15 mouse cellular contexts compared by ENCODE assay signal in genomic region chr13:110568482-110569179, GRCm38 (mm10).
DNase-seq lines count a peak whose midpoint lies in the region; ATAC-seq and TF ChIP-seq lines count a peak whose summit lies in the region.
"Had no signal": no experiment of that assay in that cellular context is flagged by ENCODE, and none has a peak within 500 bp of the region (broad histone marks: within the 10 kb centered on the region; RNA-seq: fewer than 3 reads in every experiment).

No protein-coding gene starts in this region.

- no peaks in the 10 kb centered on the region for H3K4me1 ChIP-seq in liver, embryonic 15.5 days (replicated peaks)
- H3K4me1 ChIP-seq in liver, embryonic 12.5 days, result peaks cover 7% of the 10 kb centered on the region
- H3K4me1 ChIP-seq in CH12.LX (ENCODE audit: control insufficient read depth in 1 of 2, insufficient read depth in 2 of 2), result peaks cover 2 to 20% of the 10 kb centered on the region in 2 experiments; a peak in 3 of 4 replicates
- H3K4me1 ChIP-seq in forebrain, embryonic 14.5 days (ENCODE audit: control insufficient read depth, insufficient read depth, low read length), result no peaks in the 10 kb centered on the region
- H3K4me1 ChIP-seq: lung, embryonic 15.5 days had no signal

- no peaks in the 10 kb centered on the region for H3K36me3 ChIP-seq in liver, embryonic 15.5 days (replicated peaks)
- H3K36me3 ChIP-seq in liver, embryonic 12.5 days, result no peaks in the 10 kb centered on the region
- no peaks in the 10 kb centered on the region for H3K36me3 ChIP-seq in CH12.LX (replicated peaks in 1 of 2; ENCODE audit: control insufficient read depth in 1 of 2, insufficient read depth in 1 of 2, low read length in 1 of 2)
- H3K36me3 ChIP-seq in forebrain, embryonic 14.5 days (ENCODE audit: control insufficient read depth, insufficient read depth, low read length), result no peaks in the 10 kb centered on the region
- H3K36me3 ChIP-seq: lung, embryonic 15.5 days had no signal

- no peak for TF ChIP-seq POLR2A in CH12.LX (IDR thresholded peaks at IDR 0.05; ENCODE audit: low read depth, low read length)

- dilution Hi-C loops in CH12.LX (cut with MboI; ENCODE audit: extremely low pct_ligation_motif_present, extremely low pct_unique_long_range_greater_than_20kb, low sequenced_read_pairs), result no loop called here

- 31% methylated on average over 8 of the region's 8 CpGs for WGBS in liver, embryonic 15.5 days (ENCODE audit: insufficient replicate concordance)
- WGBS in liver, embryonic 12.5 days (ENCODE audit: insufficient replicate concordance), result 41% methylated on average over 8 of the region's 8 CpGs
- 90% methylated on average over 8 of the region's 8 CpGs for WGBS in forebrain, embryonic 14.5 days

- no peak overlapping the region for H3K27ac ChIP-seq in liver, embryonic 15.5 days (replicated peaks)
- H3K27ac ChIP-seq in liver, embryonic 12.5 days, result no peak overlapping the region
- H3K27ac ChIP-seq in CH12.LX (ENCODE audit: insufficient read depth, low read depth), result 0 out of 2 replicates have a peak overlapping the region, but pooled peaks have one; percentile 28
- no peak overlapping the region for H3K27ac ChIP-seq in forebrain, embryonic 14.5 days (ENCODE audit: low read depth, low read length)
- H3K27ac ChIP-seq: lung, embryonic 15.5 days had no signal

- H3K9me3 ChIP-seq in liver, embryonic 15.5 days (replicated peaks), result no peaks in the 10 kb centered on the region
- H3K9me3 ChIP-seq in liver, embryonic 12.5 days (replicated peaks), result no peaks in the 10 kb centered on the region
- no peaks in the 10 kb centered on the region for H3K9me3 ChIP-seq in CH12.LX (replicated peaks; ENCODE audit: low read length)
- no peaks in the 10 kb centered on the region for H3K9me3 ChIP-seq in forebrain, embryonic 14.5 days (replicated peaks; ENCODE audit: control insufficient read depth, low read length)
- H3K9me3 ChIP-seq: lung, embryonic 15.5 days had no signal

- no peaks in the 10 kb centered on the region for H3K79me2 ChIP-seq in CH12.LX (replicated peaks; ENCODE audit: control insufficient read depth, extremely low read depth, insufficient read depth, poor library complexity, severe bottlenecking)

- DNase-seq in CH12.LX (ENCODE audit: extremely low read depth), result peak; percentile 37
- DNase-seq in c-Kit-positive CD71-negative TER-119-negative erythroid progenitor cells, embryonic 14.5 days (ENCODE audit: low read depth), result peak; percentile 33
- DNase-seq in Muller cell, postnatal 12 days (ENCODE audit: inconsistent ontology term), result no peak
- no peak for DNase-seq in forebrain, embryonic 14.5 days (ENCODE audit: low spot score)
- DNase-seq: cerebellum, adult 8-10 months; heart, postnatal 4 days; kidney, postnatal 10 days; left cerebral cortex, postnatal 4 days had no signal

- in situ Hi-C loops in CH12.LX (cut with MboI; ENCODE audit: low pct_ligation_motif_present, low pct_unique_long_range_greater_than_20kb, low sequenced_read_pairs), result loop anchor here (25.0 kb wide), 1 partner anchor 394 kb away; no protein-coding TSS in a partner anchor

- TF ChIP-seq EP300 in CH12.LX (IDR thresholded peaks at IDR 0.05; ENCODE audit: low read length), result no peak

- H3K4me2 ChIP-seq in liver, embryonic 15.5 days, result no peak overlapping the region
- no peak overlapping the region for H3K4me2 ChIP-seq in liver, embryonic 12.5 days
- peak overlapping the region; percentile 83 for H3K4me2 ChIP-seq in CH12.LX (ENCODE audit: insufficient read depth, low read depth, poor library complexity, severe bottlenecking)
- H3K4me2 ChIP-seq in forebrain, embryonic 14.5 days (ENCODE audit: low read length), result no peak overlapping the region
- H3K4me2 ChIP-seq: lung, embryonic 15.5 days had no signal

- ATAC-seq in liver, embryonic 15.5 days (ENCODE audit: insufficient read depth), result peak; percentile 31; the same call in 1 of the 2 replicates
- ATAC-seq in liver, embryonic 12.5 days, result no peak
- peak; percentile 82 for ATAC-seq in megakaryocyte, adult 5-6 weeks (ENCODE audit: poor library complexity, severe bottlenecking)
- no peak for ATAC-seq in forebrain, embryonic 14.5 days
- ATAC-seq: intestine, embryonic 16.5 days; Patski had no signal

- no peak for TF ChIP-seq RAD21 in CH12.LX (IDR thresholded peaks at IDR 0.05; ENCODE audit: low read depth, low read length)

- TF ChIP-seq CTCF in CH12.LX (conservative IDR thresholded peaks at IDR 0.05 in 1 of 2, IDR thresholded peaks at IDR 0.05 in 1 of 2; ENCODE audit: low read depth in 2 of 2, low read length in 2 of 2), result no peak

- H3K27me3 ChIP-seq in liver, embryonic 15.5 days, result no peaks in the 10 kb centered on the region
- no peaks in the 10 kb centered on the region for H3K27me3 ChIP-seq in liver, embryonic 12.5 days (replicated peaks)
- no peaks in the 10 kb centered on the region for H3K27me3 ChIP-seq in CH12.LX (replicated peaks)
- no peaks in the 10 kb centered on the region for H3K27me3 ChIP-seq in forebrain, embryonic 14.5 days (replicated peaks; ENCODE audit: control insufficient read depth, insufficient read depth, low read length)
- H3K27me3 ChIP-seq: lung, embryonic 15.5 days; Patski had no signal

- no peak overlapping the region for H3K9ac ChIP-seq in liver, embryonic 15.5 days
- H3K9ac ChIP-seq in liver, embryonic 12.5 days, result no peak overlapping the region
- no peak overlapping the region for H3K9ac ChIP-seq in CH12.LX (ENCODE audit: insufficient read depth, low read depth)
- no peak overlapping the region for H3K9ac ChIP-seq in forebrain, embryonic 14.5 days (ENCODE audit: low read length)
- H3K9ac ChIP-seq: lung, embryonic 15.5 days had no signal

- H3K4me3 ChIP-seq in liver, embryonic 15.5 days (replicated peaks), result no peak overlapping the region
- no peak overlapping the region for H3K4me3 ChIP-seq in liver, embryonic 12.5 days
- no peak overlapping the region for H3K4me3 ChIP-seq in CH12.LX (replicated peaks in 1 of 3; ENCODE audit: low read depth in 2 of 3, low read length in 2 of 3, poor library complexity in 1 of 3)
- H3K4me3 ChIP-seq in forebrain, embryonic 14.5 days (ENCODE audit: low read depth, low read length), result no peak overlapping the region
- H3K4me3 ChIP-seq: erythroblast, embryonic 14.5 days; lung, embryonic 15.5 days had no signal

TF ChIP-seq in CH12.LX, 34 proteins besides CTCF, POLR2A, EP300 and RAD21:
- no peak for TF ChIP-seq UBTF (IDR thresholded peaks at IDR 0.05; ENCODE audit: low read depth, low read length)
- TF ChIP-seq CHD2 (IDR thresholded peaks at IDR 0.05; ENCODE audit: low read length), result no peak
- no peak for TF ChIP-seq PAX5 (IDR thresholded peaks at IDR 0.05; ENCODE audit: low read length)
- TF ChIP-seq MYC (IDR thresholded peaks at IDR 0.05; ENCODE audit: low read depth, low read length), result 0 out of 2 replicates have a peak, but pooled peaks have one; percentile 11
- TF ChIP-seq MAZ (IDR thresholded peaks at IDR 0.05; ENCODE audit: low read depth, low read length), result no peak
- no peak for TF ChIP-seq MAFK (IDR thresholded peaks at IDR 0.05; ENCODE audit: insufficient replicate concordance, low read length)
- no peak for TF ChIP-seq ZNF384 (IDR thresholded peaks at IDR 0.05; ENCODE audit: low read depth, low read length)
- TF ChIP-seq JUND (conservative IDR thresholded peaks at IDR 0.05; ENCODE audit: low read depth, low read length), result no peak
- no peak for TF ChIP-seq MEF2A (IDR thresholded peaks at IDR 0.05; ENCODE audit: borderline replicate concordance, low read depth, low read length)
- TF ChIP-seq ELF1 (IDR thresholded peaks at IDR 0.05; ENCODE audit: low read depth, low read length), result no peak; the same call in 1 of the 2 replicates
- TF ChIP-seq POLR2AphosphoS2 (IDR thresholded peaks at IDR 0.05; ENCODE audit: low read depth, low read length), result no peak
- TF ChIP-seq MXI1 (IDR thresholded peaks at IDR 0.05; ENCODE audit: low read depth, low read length), result peak; percentile 26; the same call in 1 of the 2 replicates
- TF ChIP-seq SIN3A (IDR thresholded peaks at IDR 0.05; ENCODE audit: low read length), result 0 out of 2 replicates have a peak, but pooled peaks have one; percentile 34
- TF ChIP-seq NELFE (IDR thresholded peaks at IDR 0.05; ENCODE audit: low read depth, low read length), result no peak
- TF ChIP-seq USF2 (conservative IDR thresholded peaks at IDR 0.05; ENCODE audit: low read depth, low read length), result no peak
- peak; percentile 61 for TF ChIP-seq ETS1 (conservative IDR thresholded peaks at IDR 0.05; ENCODE audit: low read depth, low read length)
- TF ChIP-seq BHLHE40 (IDR thresholded peaks at IDR 0.05; ENCODE audit: low read depth, low read length), result peak; percentile 70
- TF ChIP-seq JUN (IDR thresholded peaks at IDR 0.05; ENCODE audit: insufficient read depth, low read depth, low read length), result no peak

Comparison
In these comparisons a context has a peak if more than half of its experiments do, and no peak if none do; other contexts are left out.
1. ATAC-seq: peak in liver, embryonic 15.5 days (single experiment) and megakaryocyte, adult 5-6 weeks (single experiment); none in liver, embryonic 12.5 days (single experiment) and forebrain, embryonic 14.5 days (single experiment).
2. DNase-seq: peak in CH12.LX (single experiment) and c-Kit-positive CD71-negative TER-119-negative erythroid progenitor cells, embryonic 14.5 days (single experiment); none in Muller cell, postnatal 12 days (single experiment) and forebrain, embryonic 14.5 days (single experiment).